Mouse (Mus musculus) adrenal gland, postnatal 14 days (tissue): Measurements from ENCODE around the gene Fars2. TPM values are rescaled to one million over a fixed set of nuclear protein-coding genes. Genes with fewer than 3 reads are reported as not detected.
"Not testable (repeated sequence)": the region's sequence is repeated elsewhere in the genome, so short reads cannot be mapped to it uniquely, and the experiment has no call there.

Source experiments
- DNase-seq: peaks from one replicate; pipeline ENCODE4 v3.0.0; 2021; ENCODE audit warnings: mixed read lengths
- total RNA-seq: library from RNA; stranded (reverse); gene quantifications from 2 replicates; pipeline ENCODE4 v1.2.3, GENCODE M21; 2021

The Fars2 gene
- total RNA-seq, 1 experiment from 2014 or later, result 83.6 TPM

- DNase-seq, result no peak
Measured at GRCm38 (mm10) chr13:36460473-36460872, 343.3 kb downstream of the Fars2 start.

GRCm38 (mm10) chr13:36463669-36464068 lies 346.5 kb downstream of the Fars2 start:
- no peak for DNase-seq

- not testable (repeated sequence) for DNase-seq
Measured at GRCm38 (mm10) chr13:36466076-36466475, 348.9 kb downstream of the Fars2 start.

- peak; percentile 22 for DNase-seq
Measured at GRCm38 (mm10) chr13:36466515-36466921, 349.3 kb downstream of the Fars2 start.

- DNase-seq, result no peak
Measured at GRCm38 (mm10) chr13:36467849-36468248, 350.6 kb downstream of the Fars2 start.

GRCm38 (mm10) chr13:36468963-36469362 lies 351.8 kb downstream of the Fars2 start:
- peak; percentile 55 for DNase-seq

GRCm38 (mm10) chr13:36469412-36470125 lies 352.4 kb downstream of the Fars2 start:
- no peak for DNase-seq

GRCm38 (mm10) chr13:36477648-36478047 lies 360.4 kb downstream of the Fars2 start:
- no peak for DNase-seq

- no peak for DNase-seq
Measured at GRCm38 (mm10) chr13:36478243-36478642, 361.0 kb downstream of the Fars2 start.

- DNase-seq, result no peak
Measured at GRCm38 (mm10) chr13:36480101-36480500, 362.9 kb downstream of the Fars2 start.

- no peak for DNase-seq
Measured at GRCm38 (mm10) chr13:36484391-36484790, 367.2 kb downstream of the Fars2 start.

GRCm38 (mm10) chr13:36486756-36487155 lies 369.5 kb downstream of the Fars2 start:
- DNase-seq, result no peak

GRCm38 (mm10) chr13:36489365-36489764 lies 372.2 kb downstream of the Fars2 start:
- DNase-seq, result no peak

- no peak for DNase-seq
Measured at GRCm38 (mm10) chr13:36490612-36491011, 373.4 kb downstream of the Fars2 start.

- DNase-seq, result no peak
Measured at GRCm38 (mm10) chr13:36492397-36492796, 375.2 kb downstream of the Fars2 start.

- DNase-seq, result no peak
Measured at GRCm38 (mm10) chr13:36493294-36493693, 376.1 kb downstream of the Fars2 start.

GRCm38 (mm10) chr13:36493762-36494161 lies 376.6 kb downstream of the Fars2 start:
- no peak for DNase-seq

- DNase-seq, result no peak
Measured at GRCm38 (mm10) chr13:36495980-36496379, 378.8 kb downstream of the Fars2 start.

GRCm38 (mm10) chr13:36497346-36497745 lies 380.1 kb downstream of the Fars2 start:
- DNase-seq, result peak; percentile 80

- no peak for DNase-seq
Measured at GRCm38 (mm10) chr13:36500370-36500905, 383.2 kb downstream of the Fars2 start.

GRCm38 (mm10) chr13:36503551-36503950 lies 386.3 kb downstream of the Fars2 start:
- DNase-seq, result no peak

- DNase-seq, result no peak
Measured at GRCm38 (mm10) chr13:36503991-36504390, 386.8 kb downstream of the Fars2 start.

GRCm38 (mm10) chr13:36505730-36506129 lies 388.5 kb downstream of the Fars2 start:
- DNase-seq, result no peak

GRCm38 (mm10) chr13:36506315-36506714 lies 389.1 kb downstream of the Fars2 start:
- DNase-seq, result peak; percentile 46
